Mouse (Mus musculus) CH12.LX (cell line): Measurements from ENCODE around the gene Cryzl1. TPM values are rescaled to one million over a fixed set of nuclear protein-coding genes. Genes with fewer than 3 reads are reported as not detected.

ENCODE experiments used
- DNase-seq: peaks from one replicate; pipeline ENCODE4 v3.0.0-alpha.2; 2013; ENCODE audit errors: extremely low read depth
- H3K27ac ChIP-seq: 2 replicates; pipeline ENCODE4 v1.5.1; 2012; ENCODE audit warnings: low read depth, mild to moderate bottlenecking, control low read depth, moderate library complexity; ENCODE audit not compliant: insufficient read depth
- H3K27me3 ChIP-seq: replicated peaks from 2 replicates; pipeline ENCODE3; 2012; ENCODE audit warnings: inconsistent platforms
- H3K36me3 ChIP-seq, 2 experiments: replicated peaks in 1 of 2; 2 replicates each; pipeline versions ENCODE3 to v1.6.1; 2012; ENCODE audit warnings: inconsistent platforms in 1 of 2, low read length in 1 of 2, mild to moderate bottlenecking in 1 of 2, mixed read lengths in 1 of 2, moderate library complexity in 1 of 2; ENCODE audit not compliant: control insufficient read depth in 1 of 2, insufficient read depth in 1 of 2
- H3K4me1 ChIP-seq, 2 experiments: 2 replicates each; pipeline ENCODE4 v1.6.1; 2012; ENCODE audit warnings: inconsistent platforms in 1 of 2, moderate library complexity in 1 of 2; ENCODE audit not compliant: insufficient read depth in 2 of 2, control insufficient read depth in 1 of 2
- H3K4me2 ChIP-seq: 2 replicates; pipeline ENCODE4 v1.6.1; 2012; ENCODE audit warnings: low read depth, mild to moderate bottlenecking, control low read depth; ENCODE audit not compliant: poor library complexity, insufficient read depth, severe bottlenecking
- H3K4me3 ChIP-seq, 3 experiments: fragments of 150-350 bp in 1 of 3; sonication (generic) in 1 of 3; replicated peaks in 1 of 3; 2 replicates each; pipeline versions ENCODE3 to v1.5.1; 2011 to 2012; ENCODE audit warnings: low read depth in 2 of 3, low read length in 2 of 3, mild to moderate bottlenecking in 2 of 3, moderate library complexity in 2 of 3, control low read depth in 1 of 3, improper control_type of control experiment in 1 of 3, inconsistent platforms in 1 of 3, mixed read lengths in 1 of 3; ENCODE audit not compliant: poor library complexity in 1 of 3
- H3K79me2 ChIP-seq: replicated peaks from 2 replicates; pipeline ENCODE4 v1.6.1; 2012; ENCODE audit warnings: mild to moderate bottlenecking, moderate library complexity; ENCODE audit not compliant: control insufficient read depth, poor library complexity, insufficient read depth, severe bottlenecking; ENCODE audit errors: extremely low read depth
- H3K9ac ChIP-seq: 2 replicates; pipeline ENCODE4 v1.6.1; 2012; ENCODE audit warnings: low read depth, mild to moderate bottlenecking, control low read depth, moderate library complexity; ENCODE audit not compliant: insufficient read depth
- H3K9me3 ChIP-seq: replicated peaks from 2 replicates; pipeline ENCODE3; 2012; ENCODE audit warnings: low read length, inconsistent platforms, mixed read lengths
- CHD2 ChIP-seq: IDR thresholded peaks from 2 replicates; pipeline ENCODE4 v1.6.1; 2011; ENCODE audit warnings: low read length, improper control_type of control experiment
- CTCF ChIP-seq, 2 experiments: IDR thresholded peaks in 1 of 2; conservative IDR thresholded peaks in 1 of 2; 2 replicates each; pipeline ENCODE4 v1.5.1; 2011 to 2012; ENCODE audit warnings: low read depth in 2 of 2, low read length in 2 of 2, improper control_type of control experiment in 1 of 2, inconsistent platforms in 1 of 2, mild to moderate bottlenecking in 1 of 2, moderate library complexity in 1 of 2
- E2F4 ChIP-seq: IDR thresholded peaks from 2 replicates; pipeline ENCODE4 v1.6.1; 2011; ENCODE audit warnings: low read depth, low read length, improper control_type of control experiment; ENCODE audit not compliant: insufficient replicate concordance
- ELF1 ChIP-seq: IDR thresholded peaks from 2 replicates; pipeline ENCODE4 v1.6.1; 2014; ENCODE audit warnings: low read depth, mild to moderate bottlenecking, inconsistent platforms, low read length, improper control_type of control experiment
- GABPA ChIP-seq: IDR thresholded peaks from 2 replicates; pipeline ENCODE4 v1.6.1; 2012; ENCODE audit warnings: low read depth, low read length, improper control_type of control experiment, inconsistent platforms; ENCODE audit not compliant: insufficient replicate concordance
- HCFC1 ChIP-seq: IDR thresholded peaks from 2 replicates; pipeline ENCODE4 v1.6.1; 2012; ENCODE audit warnings: low read depth, mild to moderate bottlenecking, inconsistent platforms, low read length, improper control_type of control experiment
- IRF4 ChIP-seq: IDR thresholded peaks from 2 replicates; pipeline ENCODE4 v1.6.1; 2014; ENCODE audit warnings: low read depth, mild to moderate bottlenecking, inconsistent platforms, low read length, improper control_type of control experiment
- JUN ChIP-seq: IDR thresholded peaks from 2 replicates; pipeline ENCODE4 v1.6.1; 2011; ENCODE audit warnings: low read depth, mild to moderate bottlenecking, low read length, improper control_type of control experiment, moderate library complexity; ENCODE audit not compliant: insufficient read depth
- KAT2A ChIP-seq: IDR thresholded peaks from 2 replicates; pipeline ENCODE4 v1.6.1; 2012; ENCODE audit warnings: low read length, improper control_type of control experiment, inconsistent platforms; ENCODE audit not compliant: insufficient replicate concordance
- MAFK ChIP-seq: IDR thresholded peaks from 2 replicates; pipeline ENCODE4 v1.6.1; 2011; ENCODE audit warnings: low read length, improper control_type of control experiment; ENCODE audit not compliant: insufficient replicate concordance
- MAX ChIP-seq: IDR thresholded peaks from 2 replicates; pipeline ENCODE4 v1.6.1; 2011; ENCODE audit warnings: low read length, improper control_type of control experiment
- MEF2A ChIP-seq: IDR thresholded peaks from 2 replicates; pipeline ENCODE4 v1.6.1; 2014; ENCODE audit warnings: low read depth, mild to moderate bottlenecking, inconsistent platforms, low read length, improper control_type of control experiment, borderline replicate concordance
- MXI1 ChIP-seq: IDR thresholded peaks from 2 replicates; pipeline ENCODE4 v1.6.1; 2011; ENCODE audit warnings: mild to moderate bottlenecking, low read depth, low read length, improper control_type of control experiment
- MYC ChIP-seq: IDR thresholded peaks from 2 replicates; pipeline ENCODE4 v1.6.1; 2011; ENCODE audit warnings: low read depth, mild to moderate bottlenecking, improper control_type of control experiment, low read length
- NELFE ChIP-seq: IDR thresholded peaks from 2 replicates; pipeline ENCODE4 v1.6.1; 2011; ENCODE audit warnings: low read depth, low read length, improper control_type of control experiment
- NRF1 ChIP-seq: IDR thresholded peaks from 2 replicates; pipeline ENCODE4 v1.6.1; 2014; ENCODE audit warnings: low read depth, mild to moderate bottlenecking, inconsistent platforms, low read length, improper control_type of control experiment, moderate library complexity
- PAX5 ChIP-seq: IDR thresholded peaks from 2 replicates; pipeline ENCODE4 v1.6.1; 2012; ENCODE audit warnings: low read length, inconsistent platforms, mixed read lengths
- POLR2A ChIP-seq: IDR thresholded peaks from 2 replicates; pipeline ENCODE4 v1.6.1; 2011; ENCODE audit warnings: low read depth, mild to moderate bottlenecking, improper control_type of control experiment, low read length
- POLR2AphosphoS2 ChIP-seq: IDR thresholded peaks from 2 replicates; pipeline ENCODE4 v1.6.1; 2011; ENCODE audit warnings: low read depth, low read length, improper control_type of control experiment
- RAD21 ChIP-seq: IDR thresholded peaks from 2 replicates; pipeline ENCODE4 v1.6.1; 2011; ENCODE audit warnings: low read depth, mild to moderate bottlenecking, low read length, improper control_type of control experiment, moderate library complexity
- RCOR1 ChIP-seq: conservative IDR thresholded peaks from 2 replicates; pipeline ENCODE4 v1.6.1; 2012; ENCODE audit warnings: low read depth, mild to moderate bottlenecking, inconsistent platforms, low read length, improper control_type of control experiment
- SIN3A ChIP-seq: IDR thresholded peaks from 2 replicates; pipeline ENCODE4 v1.6.1; 2012; ENCODE audit warnings: low read length, improper control_type of control experiment, inconsistent platforms
- SMC3 ChIP-seq: IDR thresholded peaks from 2 replicates; pipeline ENCODE4 v1.6.1; 2011; ENCODE audit warnings: low read depth, low read length, improper control_type of control experiment
- TBP ChIP-seq: conservative IDR thresholded peaks from 2 replicates; pipeline ENCODE4 v1.6.1; 2011; ENCODE audit warnings: low read depth, low read length, improper control_type of control experiment
- TCF12 ChIP-seq: IDR thresholded peaks from 2 replicates; pipeline ENCODE4 v1.6.1; 2014; ENCODE audit warnings: low read depth, mild to moderate bottlenecking, inconsistent platforms, low read length, improper control_type of control experiment
- UBTF ChIP-seq: IDR thresholded peaks from 2 replicates; pipeline ENCODE4 v1.6.1; 2012; ENCODE audit warnings: low read depth, mild to moderate bottlenecking, inconsistent platforms, low read length, improper control_type of control experiment, moderate library complexity
- USF1 ChIP-seq: IDR thresholded peaks from 2 replicates; pipeline ENCODE4 v1.6.1; 2014; ENCODE audit warnings: low read depth, mild to moderate bottlenecking, inconsistent platforms, low read length, improper control_type of control experiment
- ZC3H11A ChIP-seq: IDR thresholded peaks from 2 replicates; pipeline ENCODE4 v1.6.1; 2012; ENCODE audit warnings: low read depth, mild to moderate bottlenecking, inconsistent platforms, low read length, improper control_type of control experiment
- ZMIZ1 ChIP-seq: IDR thresholded peaks from 2 replicates; pipeline ENCODE4 v1.6.1; 2012; ENCODE audit warnings: low read depth, mild to moderate bottlenecking, inconsistent platforms, low read length, improper control_type of control experiment
- dilution Hi-C: fragments of 300-500 bp; cut with MboI; formaldehyde crosslinking; loops from 2 replicates; pipeline ENCODE4 v1.14.3; 2020; ENCODE audit warnings: low sequenced_read_pairs; ENCODE audit not compliant: extremely low pct_unique_long_range_greater_than_20kb, extremely low pct_ligation_motif_present
- in situ Hi-C: fragments of 300-500 bp; cut with MboI; formaldehyde crosslinking; loops from 3 replicates; pipeline ENCODE4 v1.14.3; 2019; ENCODE audit warnings: low sequenced_read_pairs, low pct_ligation_motif_present, low pct_unique_long_range_greater_than_20kb, mixed read lengths
- polyA plus RNA-seq: library from polyadenylated mRNA; unstranded; fragments of >175 nt; gene quantifications from 2 replicates; pipeline ENCODE4 v1.2.1, GENCODE M21; 2012; ENCODE audit warnings: low read depth; ENCODE audit not compliant: insufficient read length
- total RNA-seq, 2 experiments: library from RNA; depleted of rRNA; stranded (reverse); fragments of 300-350 nt in 1 of 2; fragments of >200 nt in 1 of 2; gene quantifications; 2 replicates each; pipeline ENCODE4 v1.2.3; 2012 to 2014

Cryzl1 gene
- 75.7 and 115 TPM in 2 replicates for total RNA-seq (2012; rRNA removed)
- 111 and 125 TPM in 2 replicates for total RNA-seq (2014; rRNA removed)
- 105 and 126 TPM in 2 replicates for polyA plus RNA-seq

DNA sequence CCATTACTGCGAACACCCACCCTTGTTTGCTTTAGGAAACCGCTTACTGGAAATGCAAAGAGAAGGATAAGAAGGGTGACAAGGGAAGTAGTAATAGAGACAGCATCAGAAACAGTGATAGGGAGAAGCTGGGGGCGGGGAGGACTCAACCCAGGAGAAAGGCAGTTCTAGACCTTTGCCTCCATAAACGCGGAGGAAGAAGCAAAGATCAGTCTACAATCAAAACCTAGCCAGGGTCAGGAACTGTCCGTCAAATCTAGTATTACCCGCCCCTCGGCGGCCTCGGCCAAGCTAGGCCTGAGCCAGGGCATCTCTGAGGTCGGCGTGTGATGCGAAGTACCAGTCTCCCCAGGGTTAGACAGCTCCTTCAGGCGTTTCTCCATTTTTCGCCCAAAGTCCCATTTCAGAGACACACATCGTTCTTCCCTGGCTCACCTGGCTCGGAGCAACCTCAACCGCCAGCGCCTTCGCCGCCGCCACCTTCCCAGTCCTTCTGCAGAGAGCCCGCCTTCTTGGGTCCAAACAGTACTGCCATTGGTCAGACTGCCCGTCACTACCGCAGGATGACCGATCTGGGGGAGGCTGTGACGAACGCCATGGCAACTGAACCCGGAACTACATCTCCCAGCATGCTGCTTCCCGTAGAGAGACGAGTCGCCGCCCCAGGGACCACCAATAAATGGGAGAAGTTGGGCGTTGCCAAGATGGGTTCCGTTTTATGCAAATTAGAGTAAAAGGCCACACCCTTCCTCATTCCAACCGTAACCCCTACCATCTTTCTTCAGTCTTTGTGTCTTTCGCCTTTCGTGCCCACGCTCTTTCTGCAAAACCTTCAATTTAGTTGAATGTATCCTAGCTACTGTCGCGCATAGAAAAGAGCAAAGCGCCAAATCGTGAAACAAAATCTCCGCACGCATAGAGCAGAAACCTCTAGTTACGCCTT lies at the start of gene Cryzl1:
Cryzl1 (minus strand) TSS at position 853 of the 943 bp plus-strand sequence.
- in situ Hi-C loops (loop anchor here (5.0 kb wide), 1 partner anchor 189 kb away; no protein-coding TSS in a partner anchor), dilution Hi-C loops (no loop called here)
- DNase-seq: peak; percentile 100
- TF ChIP-seq RAD21 (no peak), RCOR1 (no peak), USF1 (no peak), MEF2A (0 out of 2 replicates have a peak, but pooled peaks have one; percentile 59), MAFK (no peak), CHD2 (peak; percentile 43; the same call in 1 of the 2 replicates), JUN (no peak), POLR2AphosphoS2 (peak; percentile 83; the same call in 1 of the 2 replicates), SMC3 (no peak), HCFC1 (peak; percentile 96), ZMIZ1 (peak; percentile 50; the same call in 1 of the 2 replicates), TCF12 (peak; percentile 85), PAX5 (no peak), POLR2A (peak; percentile 77), KAT2A (peak; percentile 86; the same call in 1 of the 2 replicates), CTCF (conservative IDR thresholded peaks at IDR 0.05 in 1 of 2, IDR thresholded peaks at IDR 0.05 in 1 of 2; ENCODE audit: low read depth in 2 of 2, low read length in 2 of 2) (no peak), NELFE (peak; percentile 56), ELF1 (peak; percentile 97), ZC3H11A (no peak), SIN3A (peak; percentile 92), UBTF (0 out of 2 replicates have a peak, but pooled peaks have one; percentile 16), MYC (peak; percentile 50), NRF1 (peak; percentile 62), IRF4 (peak; percentile 68; the same call in 1 of the 2 replicates), GABPA (peak; percentile 45; the same call in 1 of the 2 replicates), MXI1 (peak; percentile 92), E2F4 (0 out of 2 replicates have a peak, but pooled peaks have one; percentile 45), MAX (peak; percentile 65; the same call in 1 of the 2 replicates), TBP (peak; percentile 64; the same call in 1 of the 2 replicates)
- peaks cover 74% of the 10 kb centered on the region for H3K79me2 ChIP-seq
- H3K9ac ChIP-seq: peak within 1 kb of the TSS; percentile 80
- peak within 1 kb of the TSS; percentile 65 for H3K27ac ChIP-seq
- peak within 1 kb of the TSS; percentile 85 for H3K4me2 ChIP-seq
- H3K27me3 ChIP-seq: peaks cover 10% of the 10 kb centered on the region
- peak within 1 kb of the TSS; percentile 65 to 95 (median 75) for H3K4me3 ChIP-seq
- H3K9me3 ChIP-seq: no peaks in the 10 kb centered on the region
- H3K36me3 ChIP-seq: peaks cover 21 to 37% of the 10 kb centered on the region in 2 experiments
- H3K4me1 ChIP-seq: peaks cover 11 to 63% of the 10 kb centered on the region in 2 experiments
